Mouse (Mus musculus) liver, embryonic 14.5 days (tissue): Measurements from ENCODE around the gene Maml3.

Source experiments
- CTCF ChIP-seq: IDR thresholded peaks from 2 replicates; pipeline ENCODE4 v1.5.1; 2016; ENCODE audit warnings: antibody characterized with exemption, low read depth, control low read depth
- EP300 ChIP-seq: IDR thresholded peaks from 2 replicates; pipeline ENCODE4 v1.6.1; 2016; ENCODE audit warnings: antibody characterized with exemption, low read depth

- TF ChIP-seq CTCF (no peak), EP300 (no peak)
Measured at GRCm38 (mm10) chr3:52062389-52063260, 42.3 kb downstream of the Maml3 start.
